Mouse (Mus musculus) small intestine, adult 2 months (tissue): ENCODE results near the gene Psme2. TPM values are rescaled to one million over a fixed set of nuclear protein-coding genes. Genes with fewer than 3 reads are reported as not detected.

ENCODE experiments used
- H3K27ac ChIP-seq: fragments of 200-500 bp; 2 replicates; pipeline ENCODE4 v1.5.1; 2012; ENCODE audit warnings: low read depth, low read length, control low read depth, inconsistent platforms; ENCODE audit not compliant: insufficient read depth
- H3K27me3 ChIP-seq: fragments of 200-500 bp; 2 replicates; pipeline ENCODE4 v1.6.1; 2012; ENCODE audit warnings: mild to moderate bottlenecking, moderate library complexity, low read length, inconsistent platforms; ENCODE audit not compliant: control insufficient read depth, insufficient read depth
- H3K36me3 ChIP-seq: fragments of 200-500 bp; 2 replicates; pipeline ENCODE4 v1.6.1; 2012; ENCODE audit warnings: mild to moderate bottlenecking, low read length, control low read depth, inconsistent platforms; ENCODE audit not compliant: control insufficient read depth, insufficient read depth
- H3K4me1 ChIP-seq: fragments of 200-500 bp; 2 replicates; pipeline ENCODE4 v1.6.1; 2012; ENCODE audit warnings: low read length, inconsistent platforms, mixed read lengths; ENCODE audit not compliant: control insufficient read depth, insufficient read depth, insufficient read length
- H3K4me3 ChIP-seq: fragments of 200-500 bp; 2 replicates; pipeline ENCODE4 v1.5.1; 2012; ENCODE audit warnings: low read depth, mild to moderate bottlenecking, control low read depth, inconsistent platforms, low read length, moderate library complexity
- CTCF ChIP-seq: fragments of 200-500 bp; IDR thresholded peaks from 2 replicates; pipeline ENCODE4 v1.5.1; 2012; ENCODE audit warnings: low read depth, mild to moderate bottlenecking, control low read depth, inconsistent platforms, low read length, moderate library complexity, mixed read lengths; ENCODE audit not compliant: insufficient replicate concordance, insufficient read length; ENCODE audit errors: extremely low read depth
- POLR2A ChIP-seq: fragments of 200-500 bp; IDR thresholded peaks from 2 replicates; pipeline ENCODE4 v1.6.1; 2012; ENCODE audit warnings: low read depth, mild to moderate bottlenecking, control low read depth, inconsistent platforms, low read length, moderate library complexity
- WGBS: fragments of 180-500 bp; shearing (Covaris S2); methylation state at CpG from one replicate; pipeline ENCODE4 v1.1.7; 2018; 5-methylcytosine and 5-hydroxymethylcytosine counted together
- polyA plus RNA-seq: library from polyadenylated mRNA; depleted of rRNA; stranded (reverse); fragments of >200 nt; gene quantifications from 2 replicates; pipeline ENCODE4 v1.2.3, GENCODE M21; 2012; rRNA removed

The Psme2 gene
- polyA plus RNA-seq = 85.3 and 142 TPM in 2 replicates

- under 1% methylated on average over 22 of the region's 22 CpGs for WGBS
- peak; percentile 52; the same call in 1 of the 2 replicates for TF ChIP-seq POLR2A
- no peak for TF ChIP-seq CTCF
- peak within 1 kb of the TSS; percentile 99 for H3K27ac ChIP-seq
- peaks cover 35% of the 10 kb centered on the region for H3K36me3 ChIP-seq
- H3K27me3 ChIP-seq = no peaks in the 10 kb centered on the region
- peak within 1 kb of the TSS; percentile 86 for H3K4me3 ChIP-seq
- peaks cover 7% of the 10 kb centered on the region for H3K4me1 ChIP-seq
These were observed at the start of gene Psme2 for GRCm38 (mm10) chr14:55590748-55591330. Gene Psme2, minus strand, starts transcription at chr14:55591113.

DNA sequence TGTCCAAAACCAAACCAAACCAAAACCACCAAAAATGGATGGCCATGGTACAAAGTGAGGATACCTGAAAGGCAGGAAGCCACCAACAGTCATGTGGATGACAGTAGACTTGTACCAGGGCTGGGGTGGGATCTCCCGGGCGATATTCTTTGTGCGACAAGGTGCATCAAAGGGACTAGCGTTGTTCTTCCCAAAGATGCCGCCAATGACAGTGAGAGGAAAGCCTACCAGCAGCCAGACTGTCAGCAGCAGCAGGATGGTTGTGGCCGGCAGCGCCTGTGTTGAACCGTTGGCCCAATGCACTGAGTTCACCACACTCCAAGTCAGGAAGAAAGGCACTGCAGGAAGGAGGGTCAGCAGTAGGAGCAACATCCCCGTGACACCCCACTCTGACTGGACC lies 46.9 kb upstream of the Psme2 start, which contains the start of gene Gm49378:
TSS of gene Gm49378 (minus strand) at position 101 of the 400 bp plus-strand sequence.
- H3K27me3 ChIP-seq = no peaks in the 10 kb centered on the region
- WGBS = 95% methylated on average over 9 of the region's 9 CpGs
- no peak within 1 kb of the TSS for H3K27ac ChIP-seq
- no peak within 1 kb of the TSS for H3K4me3 ChIP-seq
- H3K36me3 ChIP-seq = peaks cover 41% of the 10 kb centered on the region
- H3K4me1 ChIP-seq = peaks cover 7% of the 10 kb centered on the region
- TF ChIP-seq CTCF = no peak
- TF ChIP-seq POLR2A = no peak

DNA sequence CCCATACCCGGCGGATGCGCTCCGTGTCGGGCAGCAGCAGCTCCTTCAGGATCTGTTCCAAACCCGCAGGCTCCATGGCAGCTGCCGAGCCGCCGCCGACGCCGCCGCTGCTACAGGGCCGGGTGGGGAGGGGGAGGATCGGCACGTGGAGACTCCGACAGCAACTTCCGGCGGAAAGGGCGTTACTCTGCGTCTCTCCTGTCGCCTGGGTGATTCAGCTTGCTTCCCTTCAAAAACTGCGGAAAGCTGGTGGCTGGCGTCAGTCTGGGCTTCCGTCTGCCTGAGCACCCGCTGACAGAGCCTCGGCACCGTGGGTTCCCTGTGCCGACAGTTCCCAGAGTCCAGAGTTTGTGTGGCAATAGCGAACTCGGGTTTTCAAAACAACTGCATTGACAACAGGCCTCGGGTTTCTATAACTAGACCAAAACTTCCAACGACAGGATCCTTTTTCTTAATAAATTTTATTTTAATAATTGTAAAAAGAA lies 44.7 kb upstream of the Psme2 start, which contains the start of gene Ipo4:
TSS of gene Ipo4 (minus strand) at position 435 of the 485 bp plus-strand sequence.
- H3K4me3 ChIP-seq = peak within 1 kb of the TSS; percentile 73
- no peak within 1 kb of the TSS; the same call in 1 of the 2 replicates for H3K27ac ChIP-seq
- 1% methylated on average over 33 of the region's 33 CpGs for WGBS
- H3K27me3 ChIP-seq = no peaks in the 10 kb centered on the region
- H3K36me3 ChIP-seq = peaks cover 45% of the 10 kb centered on the region
- TF ChIP-seq POLR2A (peak; percentile 54; the same call in 1 of the 2 replicates), CTCF (no peak)
- H3K4me1 ChIP-seq = peaks cover 2% of the 10 kb centered on the region; the same call in 1 of the 2 replicates

DNA sequence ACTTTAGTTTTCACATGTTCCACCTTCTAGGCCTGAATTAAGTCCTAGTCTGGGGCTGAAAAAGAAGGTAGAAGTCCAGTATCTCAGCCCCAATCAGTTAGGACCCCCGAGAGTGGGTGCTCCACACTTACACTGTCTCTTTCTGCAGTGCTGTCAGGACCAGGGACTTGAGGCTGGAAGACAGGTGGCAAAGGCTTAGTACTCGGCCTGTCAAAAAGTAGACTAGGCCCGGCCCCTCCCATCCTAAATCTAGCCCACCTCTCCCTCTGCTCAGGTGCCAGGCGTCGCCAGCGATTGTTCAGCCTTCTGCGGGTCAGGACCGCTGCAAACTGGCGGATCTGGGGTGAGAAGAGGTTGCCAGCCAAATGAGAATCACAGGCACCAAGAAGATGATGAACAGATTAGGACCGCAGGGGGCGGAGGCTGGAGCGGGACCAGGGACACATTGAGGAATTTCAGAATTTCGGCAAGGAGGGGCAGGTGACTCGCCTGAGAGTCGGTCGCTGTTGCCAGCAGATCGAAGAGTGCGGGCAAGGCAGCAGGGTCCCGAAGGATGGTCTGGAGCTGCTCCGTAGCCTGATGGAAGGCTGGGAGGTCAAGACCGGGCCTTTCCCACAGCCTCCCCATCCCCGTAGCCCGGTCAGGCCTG lies 44.1 kb upstream of the Psme2 start:
- Histone ChIP-seq H3K4me3 (peak overlapping the region; percentile 73), H3K4me1 (peaks cover 4% of the 10 kb centered on the region), H3K36me3 (peaks cover 41% of the 10 kb centered on the region), H3K27ac (no peak overlapping the region; the same call in 1 of the 2 replicates), H3K27me3 (no peaks in the 10 kb centered on the region)
- WGBS = 3% methylated on average over 23 of the region's 23 CpGs
- TF ChIP-seq POLR2A (no peak), CTCF (no peak)

DNA sequence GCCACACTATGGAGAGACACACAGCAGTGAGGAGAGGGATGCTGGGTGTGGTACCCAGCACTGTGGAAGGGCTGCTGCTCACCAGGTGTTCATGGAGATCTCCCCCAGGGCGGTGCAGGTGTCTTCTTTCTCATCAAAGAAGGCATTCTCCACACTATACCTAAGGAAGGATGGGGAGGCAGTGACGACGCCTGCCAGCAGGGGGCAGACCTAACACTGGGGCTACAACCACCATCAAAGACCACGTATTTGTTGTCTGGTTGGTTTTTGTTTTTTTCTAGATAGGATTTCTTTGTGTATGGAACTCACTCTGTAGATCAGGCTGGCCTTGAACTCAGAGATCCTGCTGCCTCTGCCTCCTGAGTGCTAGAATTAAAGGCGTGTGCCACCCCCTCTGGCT lies 38.4 kb upstream of the Psme2 start:
- no peak overlapping the region for H3K27ac ChIP-seq
- WGBS = 32% methylated on average over 5 of the region's 5 CpGs
- peaks cover 15% of the 10 kb centered on the region for H3K4me1 ChIP-seq
- no peak overlapping the region for H3K4me3 ChIP-seq
- TF ChIP-seq CTCF (peak; percentile 73; the same call in 1 of the 2 replicates), POLR2A (no peak)
- H3K27me3 ChIP-seq = no peaks in the 10 kb centered on the region
- peaks cover 51% of the 10 kb centered on the region for H3K36me3 ChIP-seq

DNA sequence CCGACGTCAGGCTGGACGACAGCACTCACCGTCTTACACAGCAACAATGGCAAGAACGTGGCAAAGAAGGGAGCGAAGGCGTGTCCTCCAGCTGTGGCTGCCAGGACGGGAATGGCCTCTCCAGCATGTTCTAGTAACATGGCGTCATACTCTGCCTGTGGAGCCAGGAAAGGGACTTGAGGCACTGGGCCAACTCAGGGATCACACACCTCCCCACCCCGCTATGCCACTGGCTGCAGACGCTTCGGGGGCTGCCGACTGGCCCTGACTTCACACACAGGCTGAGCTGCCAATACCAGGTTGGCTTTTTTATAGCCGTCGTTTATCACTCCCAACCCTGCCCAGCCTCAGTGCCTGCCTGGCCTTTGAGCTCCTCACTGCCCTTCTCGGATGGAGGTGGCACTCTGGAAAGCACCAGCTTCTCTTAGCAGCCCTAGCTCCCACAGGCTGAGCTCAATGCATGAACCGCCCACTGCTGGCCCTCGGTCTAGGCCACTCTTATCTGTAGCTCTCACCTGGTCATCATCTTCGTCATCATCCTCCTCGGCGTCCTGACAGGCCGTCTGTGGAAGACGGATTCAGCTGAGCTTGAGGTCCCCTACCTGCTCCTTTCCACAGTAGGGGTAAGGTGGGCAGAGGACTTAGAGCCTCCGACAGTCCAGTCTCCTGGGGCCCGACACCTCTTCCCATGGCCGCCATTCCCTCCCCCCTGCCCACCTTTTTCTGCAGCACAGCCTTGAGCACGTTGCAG lies 37.3 kb upstream of the Psme2 start:
- no peak; the same call in 1 of the 2 replicates for TF ChIP-seq CTCF
- TF ChIP-seq POLR2A = no peak
- peaks cover 52% of the 10 kb centered on the region for H3K36me3 ChIP-seq
- WGBS = 73% methylated on average over 27 of the region's 27 CpGs
- peak overlapping the region; percentile 33 for H3K27ac ChIP-seq
- no peaks in the 10 kb centered on the region for H3K27me3 ChIP-seq
- H3K4me1 ChIP-seq = peaks cover 15% of the 10 kb centered on the region
- no peak overlapping the region for H3K4me3 ChIP-seq
